8 mouse cellular contexts compared by ENCODE assay signal in genomic region chr12:84190151-84190820, GRCm38 (mm10). TPM values are rescaled to one million over a fixed set of nuclear protein-coding genes. Genes with fewer than 3 reads are reported as not detected.
A peak's percentile ranks its signal among the peaks of the same experiment; 100 is the strongest.
DNase-seq lines count a peak whose midpoint lies in the region; ATAC-seq and TF ChIP-seq lines count a peak whose summit lies in the region.

No protein-coding gene starts in this region.

- H3K27ac ChIP-seq in kidney, adult 2 months (ENCODE audit: insufficient read depth, low read depth, low read length): no peak overlapping the region
- H3K27ac ChIP-seq in hindbrain, embryonic 12.5 days: no peak overlapping the region

- no peak for TF ChIP-seq CTCF in kidney, adult 2 months (conservative IDR thresholded peaks at IDR 0.05; ENCODE audit: insufficient read depth, insufficient read length, low read depth, low read length)
- TF ChIP-seq CTCF in Patski (IDR thresholded peaks at IDR 0.05): no peak

- in situ Hi-C loops in Patski (cut with MboI; ENCODE audit: low pct_unique_long_range_greater_than_20kb): no loop called here

- peak; percentile 58 for DNase-seq in kidney, adult 2 months
- DNase-seq in kidney, adult 9 months: no peak
- DNase-seq in Patski (ENCODE audit: low read depth, low spot score): no peak
- DNase-seq in lung, postnatal 10 days: peak; percentile 73
- DNase-seq in left cerebral cortex, adult 9 months (ENCODE audit: low spot score in 2 of 2): no peak
- no peak for DNase-seq in layer of hippocampus, postnatal 25 days (ENCODE audit: extremely low spot score in 1 of 2, low spot score in 1 of 2)
- no peak for DNase-seq in adrenal gland, postnatal 4 days (ENCODE audit: low spot score in 2 of 2)

- POLR2A ChIA-PET in Patski (lab: Charles Lee): interaction anchor here (0.7 to 3.3 kb wide), 3 partner anchors 13 to 30 kb away, joined by 3 to 12 read pairs (median 3); no protein-coding TSS in a partner anchor

- no peaks in the 10 kb centered on the region for H3K36me3 ChIP-seq in kidney, adult 2 months (ENCODE audit: control insufficient read depth, insufficient read depth, low read length)
- no peaks in the 10 kb centered on the region for H3K36me3 ChIP-seq in hindbrain, embryonic 12.5 days

- peak overlapping the region; percentile 91 for H3K4me2 ChIP-seq in hindbrain, embryonic 12.5 days (replicated peaks)

- H3K9me3 ChIP-seq in hindbrain, embryonic 12.5 days (replicated peaks): 0 out of 2 replicates have a peak, but pooled peaks cover 3% of the 10 kb centered on the region

- CTCF ChIA-PET in Patski (lab: Charles Lee): no interaction called here

- H3K4me3 ChIP-seq in kidney, adult 2 months (ENCODE audit: insufficient read depth, low read depth, low read length): no peak overlapping the region
- no peak overlapping the region for H3K4me3 ChIP-seq in hindbrain, embryonic 12.5 days

- H3K27me3 ChIP-seq in kidney, adult 2 months (replicated peaks; ENCODE audit: control insufficient read depth, insufficient read depth, low read length): no peaks in the 10 kb centered on the region
- H3K27me3 ChIP-seq in Patski: no peaks in the 10 kb centered on the region
- no peaks in the 10 kb centered on the region for H3K27me3 ChIP-seq in hindbrain, embryonic 12.5 days

- H3K9ac ChIP-seq in hindbrain, embryonic 12.5 days: no peak overlapping the region

- WGBS in kidney, adult 2 months: 30% methylated on average over 15 of the region's 15 CpGs
- 32% methylated on average over 13 of the region's 15 CpGs for WGBS in hindbrain, embryonic 12.5 days

- no peak for TF ChIP-seq POLR2A in kidney, adult 2 months (IDR thresholded peaks at IDR 0.05; ENCODE audit: low read depth, low read length)

- peaks cover 76% of the 10 kb centered on the region for H3K4me1 ChIP-seq in kidney, adult 2 months (ENCODE audit: control insufficient read depth, insufficient read depth, low read length)
- H3K4me1 ChIP-seq in hindbrain, embryonic 12.5 days: peaks cover 70% of the 10 kb centered on the region

- peak; percentile 11 for ATAC-seq in Patski
- no peak for ATAC-seq in hindbrain, embryonic 12.5 days (ENCODE audit: low FRiP score)

RNA-seq across cellular contexts. Expression of gene Elmsan1, which starts 28.4 kb away (rescaled TPM):
- polyA plus RNA-seq in kidney, adult 2 months (2012; rRNA removed): 6.7 and 7.4 TPM in 2 replicates
- 16.0 TPM for polyA plus RNA-seq in Patski (2021)
- 7.2 and 8.0 TPM in 2 replicates for polyA plus RNA-seq in hindbrain, embryonic 12.5 days (2016; fragmentation: Nextera tagmentation; extraction: Ambion mirVana)
- 10 to 100 TPM; 21.0 to 21.7 TPM for total RNA-seq in layer of hippocampus, postnatal 25 days (2021)
- 10 to 100 TPM; 30.2 to 34.8 TPM for total RNA-seq in adrenal gland, postnatal 4 days (2021)

RNA-seq across cellular contexts. Expression of gene Pnma1, which starts 42.0 kb away (rescaled TPM):
- polyA plus RNA-seq in kidney, adult 2 months (2012; rRNA removed): 0.05 TPM in 1 of 2 replicates, not detected in the other
- polyA plus RNA-seq in Patski (2021): 1.2 TPM
- 3.8 and 4.2 TPM in 2 replicates for polyA plus RNA-seq in hindbrain, embryonic 12.5 days (2016; fragmentation: Nextera tagmentation; extraction: Ambion mirVana)
- total RNA-seq in layer of hippocampus, postnatal 25 days (2021): 1 to 10 TPM; 3.8 to 4.5 TPM
- 1 to 10 TPM in 1 of 2 experiments, under 1 TPM in 1; 0.92 to 1.0 TPM for total RNA-seq in adrenal gland, postnatal 4 days (2021)

Comparison
In these comparisons a context has a peak if more than half of its experiments do, and no peak if none do; other contexts are left out.
1. DNase-seq: peak in kidney, adult 2 months (single experiment) and lung, postnatal 10 days (single experiment); none in kidney, adult 9 months (single experiment), Patski (single experiment), left cerebral cortex, adult 9 months (0 of 2), layer of hippocampus, postnatal 25 days (0 of 2) and adrenal gland, postnatal 4 days (0 of 2).